Mouse (Mus musculus) T-cell, adult 2 months (primary cell): Measurements from ENCODE around the gene Vmn2r88.
"Not testable (repeated sequence)": the region's sequence is repeated elsewhere in the genome, so short reads cannot be mapped to it uniquely, and the experiment has no call there.

ENCODE experiments used
- DNase-seq: peaks from one replicate; pipeline ENCODE4 v3.0.0; 2022; ENCODE audit warnings: low spot score

Gene Vmn2r88

DNA sequence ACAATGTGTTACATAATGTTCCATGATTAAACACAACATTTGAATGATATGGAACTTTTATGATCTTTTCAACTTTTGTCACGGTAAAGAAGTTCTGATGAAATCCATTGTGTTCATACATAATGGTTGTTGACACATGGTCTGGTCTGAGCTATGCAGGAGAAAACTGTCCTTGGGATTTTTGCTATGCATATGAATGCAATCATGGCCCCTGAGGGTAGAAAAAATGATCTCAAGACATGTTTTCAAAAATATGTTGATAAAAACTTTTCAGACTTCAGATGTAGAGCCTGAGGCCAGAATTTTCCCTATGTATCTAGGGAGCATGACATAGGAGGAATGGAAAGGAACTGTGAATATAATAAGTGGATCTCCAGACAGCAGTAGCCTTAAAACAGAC, at the start of gene Vmn2r88:
Gene Vmn2r88 (plus strand): TSS at position 301 of the 400 bp plus-strand sequence.
- no peak for DNase-seq

DNA sequence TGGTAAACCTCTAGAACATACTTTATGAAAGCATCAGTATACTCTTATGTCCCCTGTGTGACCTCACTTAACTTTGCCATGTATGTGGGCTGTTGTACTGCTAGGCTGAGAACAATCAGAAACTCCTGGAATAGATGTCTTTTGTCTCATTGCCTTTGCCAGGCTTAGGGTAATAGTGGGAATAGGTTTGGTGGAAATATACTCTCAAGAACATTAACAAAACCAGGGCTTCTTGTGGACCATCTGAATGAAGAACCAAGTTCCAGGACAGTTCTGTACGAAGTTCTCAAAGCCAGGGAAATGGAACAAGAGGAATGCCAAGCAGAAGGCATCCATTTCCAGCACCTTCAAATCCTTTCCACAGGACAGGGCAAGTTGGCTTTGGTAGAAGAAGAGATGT, 49.2 kb upstream of the Vmn2r88 start, which contains the start of gene Gm7247:
Gene Gm7247 (plus strand): TSS at position 301 of the 400 bp plus-strand sequence.
- DNase-seq = no peak

DNA sequence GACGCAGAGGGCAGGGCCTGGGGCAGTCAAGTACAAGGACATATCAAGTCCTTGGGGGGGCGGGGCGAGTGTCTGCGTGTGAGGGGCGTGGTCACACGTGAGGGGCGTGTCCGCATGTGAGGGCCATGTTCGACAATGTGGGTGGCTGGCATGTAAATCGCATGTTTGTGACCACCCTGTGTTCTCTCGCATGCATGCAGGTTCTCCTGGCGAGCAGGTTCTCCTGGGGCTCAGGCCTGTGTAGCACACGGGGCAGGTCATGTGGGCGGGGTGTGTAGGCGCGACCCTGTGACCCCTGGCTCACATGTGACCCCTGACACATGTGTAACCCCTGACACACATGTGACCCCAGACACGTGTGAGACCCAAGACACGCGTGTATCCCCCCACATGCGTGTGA, 27.8 kb upstream of the Vmn2r88 start:
- no peak for DNase-seq

DNA sequence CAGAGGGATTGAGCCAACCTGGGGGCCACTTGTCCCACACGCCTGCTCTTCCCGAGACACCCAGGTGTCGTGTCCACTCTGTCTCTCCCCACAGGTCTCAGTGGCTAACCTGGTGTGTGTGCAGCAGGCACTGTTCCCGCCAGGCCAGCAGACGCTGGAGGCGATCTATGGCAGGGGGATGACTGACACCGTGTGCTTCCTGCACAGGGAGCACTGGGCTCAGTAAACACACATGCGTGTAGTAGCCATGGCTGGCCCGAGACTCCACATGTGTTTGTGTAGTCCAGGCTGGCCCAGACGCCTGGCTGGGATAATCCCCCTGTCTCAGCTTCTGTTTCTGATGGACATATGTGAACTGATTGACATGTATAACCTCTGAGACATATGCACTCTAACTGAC, 26.3 kb upstream of the Vmn2r88 start:
- DNase-seq = no peak

DNA sequence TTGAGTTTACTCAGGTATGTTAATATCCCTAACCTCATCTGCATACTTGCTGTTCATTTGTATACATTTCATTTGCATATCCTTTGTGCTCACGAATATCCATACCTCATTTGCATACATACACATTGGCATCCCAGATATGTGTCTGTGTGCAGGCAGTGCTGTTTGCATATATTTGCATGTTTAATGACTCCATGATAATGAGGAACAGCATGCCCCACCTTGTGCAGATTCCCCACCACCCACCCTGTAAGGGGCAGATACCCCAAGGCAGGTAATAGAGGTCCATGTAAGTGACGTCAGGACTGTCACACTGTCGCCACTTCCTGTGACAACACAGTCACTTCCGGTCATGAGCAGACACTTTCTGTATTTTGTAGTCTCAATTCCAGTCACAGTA, 24.9 kb upstream of the Vmn2r88 start:
- DNase-seq = peak; percentile 22

DNA sequence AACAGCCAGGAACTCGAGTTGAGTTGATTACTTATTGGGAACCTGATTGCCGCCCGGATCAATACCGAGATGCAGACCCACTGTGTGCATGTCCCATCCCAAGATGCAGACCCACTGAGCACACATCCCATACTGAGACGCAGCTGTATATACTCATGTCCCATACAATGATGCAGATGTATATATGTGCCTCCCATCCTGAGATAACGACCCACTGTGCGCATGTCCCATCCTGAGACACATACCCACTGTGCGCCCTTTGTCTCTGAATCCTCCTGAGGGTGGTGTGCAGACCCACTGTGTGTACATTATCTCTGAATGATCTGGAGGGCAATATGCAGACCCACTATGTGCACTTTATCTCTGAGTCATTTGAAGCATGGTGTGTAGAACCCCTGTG, 22.9 kb upstream of the Vmn2r88 start:
- no peak for DNase-seq

DNA sequence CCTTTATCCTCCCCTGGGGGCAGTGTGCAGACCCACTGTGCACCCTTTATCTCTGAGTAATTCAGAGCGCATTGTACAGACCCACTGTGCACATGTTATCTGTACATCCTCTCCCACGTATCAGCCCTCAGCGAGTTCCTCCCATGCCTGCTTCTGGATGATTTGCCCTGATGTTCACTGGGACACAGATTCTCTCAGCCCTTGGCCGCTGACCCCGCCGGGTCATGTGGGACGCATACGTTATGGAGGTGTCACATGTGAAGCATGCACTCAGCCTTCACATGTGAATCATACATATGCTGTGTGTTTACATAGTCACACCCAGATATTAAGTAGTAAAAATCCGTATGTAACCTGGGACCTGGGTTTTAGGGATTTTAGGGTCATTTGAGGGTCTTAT, 22.4 kb upstream of the Vmn2r88 start:
- DNase-seq = no peak

DNA sequence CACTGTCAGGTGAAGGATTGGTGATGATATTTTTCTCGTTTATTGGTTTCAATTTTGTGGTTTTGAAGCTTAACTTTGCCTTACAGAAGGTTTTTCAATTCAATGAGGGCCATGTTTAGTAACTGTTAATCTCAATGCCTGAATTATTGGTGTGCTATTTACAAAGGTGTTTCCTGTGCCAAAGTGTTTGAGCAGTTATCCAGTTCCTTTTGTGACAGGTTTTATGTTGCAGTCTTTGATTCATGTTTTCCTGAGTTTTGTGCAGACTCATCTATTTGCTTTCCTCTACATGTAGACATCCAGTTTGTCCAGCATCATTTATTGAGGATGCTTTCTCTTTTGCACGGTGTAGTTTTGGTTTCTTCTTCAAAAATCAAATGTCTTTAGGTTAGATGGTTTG, 13.3 kb downstream of the Vmn2r88 start:
- DNase-seq = no peak

DNA sequence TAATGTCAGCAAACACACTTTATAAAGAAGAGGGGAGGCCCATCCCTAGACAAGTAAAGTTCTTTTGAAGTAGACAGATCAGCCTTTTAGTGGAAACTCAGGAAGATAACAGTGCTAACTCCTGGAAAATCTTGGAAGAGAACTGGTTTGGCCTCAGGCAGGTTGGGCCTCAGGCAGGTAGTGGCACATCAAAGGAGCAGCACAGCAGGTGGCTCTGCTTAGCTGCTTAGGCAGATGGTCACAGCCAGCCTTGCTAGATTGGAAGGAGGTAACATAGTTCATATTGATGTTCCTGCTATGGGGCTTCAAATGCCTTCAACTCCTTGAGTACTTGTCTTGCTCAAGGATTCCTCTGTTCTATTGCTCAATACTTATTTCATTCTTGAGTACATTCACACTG, 19.5 kb downstream of the Vmn2r88 start:
- DNase-seq = not testable (repeated sequence)

DNA sequence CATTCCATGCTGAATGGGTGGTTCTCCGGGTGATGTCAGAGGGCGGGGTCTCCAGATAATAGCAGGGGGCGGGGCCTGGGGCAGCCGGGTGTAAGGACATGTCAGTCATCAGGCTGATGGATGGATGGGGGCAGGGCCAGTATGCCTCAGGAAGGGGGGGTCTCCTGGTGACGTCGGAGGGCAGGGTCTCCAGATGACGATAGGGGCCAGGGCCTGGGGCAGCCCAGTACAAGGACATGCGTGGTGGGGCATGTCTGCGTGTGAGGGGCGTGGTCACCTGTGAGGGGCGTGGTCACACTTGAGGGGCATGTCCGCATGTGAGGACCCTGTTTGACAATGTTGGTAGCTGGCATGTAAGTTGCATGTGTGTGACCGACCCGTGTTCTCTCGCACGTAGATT, 23.9 kb downstream of the Vmn2r88 start:
- no peak for DNase-seq

DNA sequence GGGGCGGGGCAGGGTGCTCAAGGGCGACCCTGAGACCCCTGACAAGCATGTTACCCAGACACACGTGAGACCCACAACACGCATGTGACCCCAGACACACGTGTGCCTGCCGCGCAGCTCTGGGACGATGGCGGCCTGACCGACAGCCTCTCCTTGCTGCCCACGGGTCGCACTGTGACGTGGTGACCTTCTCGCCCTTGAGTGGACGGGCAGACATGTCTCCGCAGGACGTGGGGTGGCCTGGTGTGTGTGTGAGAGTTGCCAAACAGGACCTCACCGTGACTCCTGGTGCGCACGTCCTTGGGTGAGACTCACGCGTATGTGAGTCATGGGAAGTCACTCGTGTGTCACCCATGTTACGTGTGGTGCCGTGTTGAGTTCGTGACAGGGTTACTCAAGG, 24.4 kb downstream of the Vmn2r88 start:
- no peak for DNase-seq

DNA sequence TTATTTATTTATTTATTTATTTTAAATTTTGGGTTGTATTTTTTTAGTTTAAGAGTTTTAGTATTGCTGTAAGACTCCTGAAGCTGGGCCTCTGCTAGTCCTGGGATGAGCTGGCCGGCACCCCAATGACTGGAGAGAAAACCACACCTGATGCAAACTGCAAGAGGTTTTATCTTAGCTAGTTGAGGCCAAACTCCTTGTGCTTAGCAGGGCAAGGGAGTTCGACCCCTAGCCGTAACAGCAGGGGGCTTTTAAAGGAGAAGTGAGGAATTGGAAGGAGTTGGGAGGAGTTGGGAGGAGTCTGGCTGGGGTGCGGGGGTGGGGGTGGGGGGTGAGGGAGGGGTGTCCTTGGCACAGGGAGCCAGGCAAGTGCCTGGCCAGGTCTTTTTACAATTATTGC, 28.3 kb downstream of the Vmn2r88 start:
- no peak for DNase-seq

DNA sequence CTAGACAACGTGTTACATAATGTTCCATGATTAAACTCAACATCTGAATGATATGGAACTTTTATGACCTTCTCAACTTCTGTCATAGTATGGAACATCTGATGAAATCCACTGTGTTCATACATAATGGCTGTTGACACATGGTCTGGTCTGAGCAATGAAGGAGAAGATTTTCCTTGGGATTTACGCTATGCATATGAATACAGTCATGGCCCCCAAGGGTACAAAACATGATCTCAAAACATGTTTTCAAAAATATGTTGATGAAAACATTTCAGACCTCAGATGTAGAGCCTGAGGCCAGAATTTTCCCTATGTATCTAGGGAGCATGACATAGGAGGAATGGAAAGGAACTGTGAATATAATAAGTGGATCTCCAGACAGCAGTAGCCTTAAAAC, 40.9 kb downstream of the Vmn2r88 start, which contains the start of gene Vmn2r89:
Gene Vmn2r89 (plus strand): TSS at position 301 of the 400 bp plus-strand sequence.
- DNase-seq = not testable (repeated sequence)
